Mouse (Mus musculus): ENCODE measurements around the gene Ehbp1l1. TPM values are rescaled to one million over a fixed set of nuclear protein-coding genes. Genes with fewer than 3 reads are reported as not detected.

Ehbp1l1 gene
- polyA plus RNA-seq, 1 experiment from 2014 or later, result 8.4 TPM

DNA sequence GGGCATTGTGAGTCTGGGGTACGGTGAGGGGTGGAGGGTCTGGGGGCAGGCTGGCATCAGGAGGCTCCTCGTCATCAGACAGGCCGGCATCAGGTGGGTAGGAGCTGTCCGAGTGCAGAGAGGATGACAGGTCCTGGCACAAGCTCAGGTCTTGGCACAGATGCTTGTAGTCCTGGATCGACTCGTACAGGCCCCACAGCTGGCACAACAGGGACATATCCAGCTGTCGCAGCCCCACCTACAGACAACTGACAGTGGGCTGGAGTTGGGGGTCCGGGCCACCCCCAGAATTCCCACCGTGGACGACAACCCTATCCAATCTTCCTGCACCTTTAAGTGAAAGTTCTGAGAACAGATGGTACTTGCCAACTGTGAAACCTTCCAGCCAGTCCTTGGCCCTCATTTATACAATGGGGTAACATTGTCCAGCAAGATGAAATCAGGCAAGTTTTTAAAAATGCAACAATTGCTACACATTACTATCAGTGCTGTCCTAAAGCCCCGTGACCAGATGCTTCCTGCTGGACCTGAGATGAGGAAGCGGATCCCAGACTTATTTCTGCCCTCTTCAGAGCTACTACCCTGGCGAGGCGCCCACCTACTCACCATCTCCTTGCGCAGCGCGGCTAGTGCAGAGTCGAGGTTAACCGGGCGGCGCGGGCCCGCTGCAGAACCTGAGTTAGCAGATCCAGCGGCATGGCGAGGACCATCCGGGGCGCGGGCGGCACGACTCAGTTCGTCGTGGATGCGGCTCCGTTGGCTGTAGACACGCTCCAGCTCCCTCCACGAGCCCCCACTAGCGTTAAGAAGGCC lies 2.7 kb upstream of the Ehbp1l1 start:
- Histone ChIP-seq H3K4me1 (peaks cover 77% of the 10 kb centered on the region), H3K36me3 (replicated peaks) (peaks cover 40% of the 10 kb centered on the region), H3K27ac (peak overlapping the region; percentile 98), H3K27me3 (ENCODE audit: poor library complexity, severe bottlenecking) (peaks cover 17% of the 10 kb centered on the region), H3K9me3 (no peaks in the 10 kb centered on the region), H3K4me3 (peak overlapping the region; percentile 88)
- WGBS, result 13% methylated on average over 37 of the region's 37 CpGs
- no peak for DNase-seq (ENCODE audit: extremely low spot score, low spot score)

DNA sequence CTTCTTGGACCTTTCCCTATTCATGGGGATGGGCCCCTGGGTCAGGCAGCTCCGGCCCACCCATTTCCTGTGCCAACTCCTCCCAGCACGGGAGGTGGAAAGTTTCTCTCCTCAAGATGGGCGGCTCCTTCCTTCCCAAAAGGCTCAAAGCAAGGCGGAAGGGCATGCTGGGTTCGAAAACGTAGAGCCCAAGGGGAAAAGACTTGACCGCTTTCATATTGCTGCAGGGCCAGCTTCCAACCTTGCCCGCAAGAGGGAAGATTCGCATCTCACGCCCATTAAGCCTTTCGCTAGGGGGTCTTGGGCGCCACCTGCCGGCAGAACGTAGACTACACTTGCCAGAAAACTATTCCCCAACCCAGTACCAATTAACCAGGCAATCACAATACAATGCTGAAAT lies 1.6 kb upstream of the Ehbp1l1 start:
- DNase-seq (ENCODE audit: extremely low spot score, low spot score), result peak; percentile 89
- peaks cover 17% of the 10 kb centered on the region for H3K27me3 ChIP-seq (ENCODE audit: poor library complexity, severe bottlenecking)
- H3K4me3 ChIP-seq, result peak overlapping the region; percentile 88
- H3K4me1 ChIP-seq, result peaks cover 77% of the 10 kb centered on the region
- H3K36me3 ChIP-seq (replicated peaks), result peaks cover 48% of the 10 kb centered on the region
- 5% methylated on average over 14 of the region's 14 CpGs for WGBS
- H3K27ac ChIP-seq, result peak overlapping the region; percentile 49
- no peaks in the 10 kb centered on the region for H3K9me3 ChIP-seq

DNA sequence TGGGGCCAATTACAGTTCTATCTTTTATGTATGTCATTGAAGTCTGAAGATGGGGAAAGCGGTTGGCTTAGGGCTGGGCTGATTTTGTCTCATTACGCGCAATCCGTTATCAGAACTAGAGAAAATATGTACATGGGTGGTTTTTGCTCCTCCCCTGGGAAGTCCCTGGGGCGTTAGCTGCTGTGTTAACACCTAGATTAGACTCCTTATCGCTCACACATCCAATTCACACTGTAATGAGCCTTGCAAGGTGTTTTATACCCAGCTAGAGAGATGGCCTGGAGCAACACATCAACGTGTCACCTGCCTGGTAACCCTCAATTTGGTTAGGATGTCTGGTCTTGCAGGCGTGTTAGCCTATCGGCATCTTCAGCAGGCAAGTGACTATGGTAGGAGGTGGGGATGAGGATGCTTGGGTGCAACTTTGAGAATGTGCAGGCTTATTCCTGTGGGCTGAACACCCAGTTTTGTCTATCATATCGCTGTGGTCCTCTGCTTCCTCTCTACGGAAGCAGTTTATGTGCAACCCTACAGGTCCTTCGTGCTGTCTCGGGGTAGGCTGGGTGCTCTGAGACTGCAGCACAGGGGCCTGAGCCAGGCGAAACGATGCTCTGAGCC lies 953 bp upstream of the Ehbp1l1 start:
- no peaks in the 10 kb centered on the region for H3K9me3 ChIP-seq
- WGBS, result 85% methylated on average over 15 of the region's 15 CpGs
- peaks cover 54% of the 10 kb centered on the region for H3K36me3 ChIP-seq (replicated peaks)
- H3K4me3 ChIP-seq, result peak overlapping the region; percentile 88
- peak overlapping the region; percentile 49 for H3K27ac ChIP-seq
- no peak for DNase-seq (ENCODE audit: extremely low spot score, low spot score)
- peaks cover 76% of the 10 kb centered on the region for H3K4me1 ChIP-seq
- peaks cover 17% of the 10 kb centered on the region for H3K27me3 ChIP-seq (ENCODE audit: poor library complexity, severe bottlenecking)

DNA sequence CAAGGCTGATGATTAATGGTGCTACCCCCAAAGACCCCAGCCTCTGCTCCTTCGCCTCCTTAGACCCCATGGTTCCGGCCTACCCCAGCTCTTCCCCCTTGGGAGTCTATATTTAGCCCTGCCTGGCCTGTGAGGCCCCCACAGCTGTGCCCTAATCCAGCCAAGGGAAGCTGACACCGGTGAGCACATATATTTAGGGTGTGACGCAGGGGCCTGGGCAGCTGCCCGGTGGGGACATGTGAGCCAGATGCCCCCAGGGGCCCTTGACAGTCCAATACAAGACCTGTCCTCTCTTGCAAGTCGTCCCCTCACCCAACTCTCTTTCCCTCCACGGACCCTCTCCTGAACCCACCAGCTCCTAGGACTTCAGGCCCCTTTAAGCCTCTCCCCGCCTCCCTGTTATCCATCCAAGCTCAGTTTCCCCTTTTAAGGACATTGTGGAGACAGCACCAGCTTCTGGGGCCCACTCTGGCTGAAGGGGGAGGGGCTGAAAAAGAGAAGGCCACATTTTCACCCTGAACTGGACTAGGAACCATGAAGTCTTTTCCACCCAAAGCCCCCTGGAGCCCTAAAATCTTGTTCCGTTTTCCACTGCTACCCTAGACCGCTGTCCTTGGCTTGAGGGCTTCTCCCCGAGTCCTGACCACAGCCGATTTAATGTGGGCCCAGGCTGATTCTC lies 949 bp downstream of the Ehbp1l1 start:
- Histone ChIP-seq H3K4me1 (peaks cover 57% of the 10 kb centered on the region), H3K36me3 (replicated peaks) (peaks cover 69% of the 10 kb centered on the region), H3K27ac (peak overlapping the region; percentile 76), H3K27me3 (ENCODE audit: poor library complexity, severe bottlenecking) (peaks cover 17% of the 10 kb centered on the region), H3K9me3 (no peaks in the 10 kb centered on the region), H3K4me3 (peak overlapping the region; percentile 88)
- DNase-seq (ENCODE audit: extremely low spot score, low spot score), result no peak
- WGBS, result 82% methylated on average over 12 of the region's 12 CpGs

DNA sequence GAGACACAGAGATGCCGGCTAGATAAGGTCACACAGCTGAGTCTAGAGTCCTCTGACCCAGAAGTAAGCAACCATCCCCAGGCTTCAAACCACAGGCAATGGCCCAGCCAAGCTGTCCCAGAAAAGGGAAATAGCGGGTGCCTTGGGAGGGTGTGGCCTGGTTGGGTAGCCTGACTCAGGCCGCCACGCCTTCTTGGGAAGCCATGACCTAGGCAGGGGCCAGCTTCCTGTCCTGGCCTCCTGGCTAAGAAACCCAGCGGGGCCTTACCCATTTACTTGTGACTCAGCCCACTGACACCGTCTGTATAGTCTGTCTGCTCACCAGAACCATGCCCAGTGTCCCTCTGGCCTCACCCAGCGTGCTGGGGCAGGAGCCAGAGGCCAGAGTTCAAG lies 1.6 kb downstream of the Ehbp1l1 start:
- H3K9me3 ChIP-seq, result no peaks in the 10 kb centered on the region
- H3K27ac ChIP-seq, result peak overlapping the region; percentile 76
- peaks cover 71% of the 10 kb centered on the region for H3K36me3 ChIP-seq (replicated peaks)
- 73% methylated on average over 7 of the region's 7 CpGs for WGBS
- peaks cover 51% of the 10 kb centered on the region for H3K4me1 ChIP-seq
- H3K27me3 ChIP-seq (ENCODE audit: poor library complexity, severe bottlenecking), result peaks cover 17% of the 10 kb centered on the region
- no peak for DNase-seq (ENCODE audit: extremely low spot score, low spot score)
- H3K4me3 ChIP-seq, result peak overlapping the region; percentile 88

DNA sequence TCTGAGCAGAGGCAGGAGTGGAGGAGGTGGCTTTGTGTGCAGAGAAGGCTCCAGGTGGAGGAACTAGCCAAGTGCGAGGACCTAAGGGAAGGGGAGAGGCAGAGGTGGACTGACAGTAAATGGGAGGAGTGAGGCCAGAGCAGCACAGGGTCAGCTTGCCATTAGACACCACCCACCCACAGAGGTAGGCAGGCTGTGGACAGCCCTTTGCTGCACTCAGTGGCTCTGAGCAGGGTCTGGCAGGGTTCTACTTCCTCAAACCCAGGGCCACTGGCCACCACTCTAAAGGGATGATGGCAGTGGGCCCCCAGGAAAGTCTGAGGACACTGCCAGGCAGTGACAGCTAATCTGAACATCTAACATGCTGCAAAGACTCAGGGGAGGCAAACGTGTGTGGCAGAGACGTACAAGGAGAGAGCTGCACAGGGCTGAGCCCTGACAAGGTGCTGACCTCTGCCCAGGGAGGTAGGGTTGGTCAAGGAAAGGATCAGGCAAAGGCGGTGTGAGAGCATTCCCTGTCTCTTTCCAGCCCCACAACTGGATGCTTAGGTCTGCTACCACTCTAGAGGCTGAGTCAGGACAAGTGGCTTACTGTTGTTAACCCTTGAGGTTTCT lies 2.1 kb downstream of the Ehbp1l1 start:
- H3K36me3 ChIP-seq (replicated peaks), result peaks cover 76% of the 10 kb centered on the region
- peaks cover 18% of the 10 kb centered on the region for H3K27me3 ChIP-seq (ENCODE audit: poor library complexity, severe bottlenecking)
- H3K4me1 ChIP-seq, result peaks cover 47% of the 10 kb centered on the region
- 75% methylated on average over 4 of the region's 4 CpGs for WGBS
- peak overlapping the region; percentile 88 for H3K4me3 ChIP-seq
- DNase-seq (ENCODE audit: extremely low spot score, low spot score), result no peak
- H3K27ac ChIP-seq, result 0 out of 2 replicates have a peak overlapping the region, but pooled peaks have one; percentile 76
- H3K9me3 ChIP-seq, result no peaks in the 10 kb centered on the region

DNA sequence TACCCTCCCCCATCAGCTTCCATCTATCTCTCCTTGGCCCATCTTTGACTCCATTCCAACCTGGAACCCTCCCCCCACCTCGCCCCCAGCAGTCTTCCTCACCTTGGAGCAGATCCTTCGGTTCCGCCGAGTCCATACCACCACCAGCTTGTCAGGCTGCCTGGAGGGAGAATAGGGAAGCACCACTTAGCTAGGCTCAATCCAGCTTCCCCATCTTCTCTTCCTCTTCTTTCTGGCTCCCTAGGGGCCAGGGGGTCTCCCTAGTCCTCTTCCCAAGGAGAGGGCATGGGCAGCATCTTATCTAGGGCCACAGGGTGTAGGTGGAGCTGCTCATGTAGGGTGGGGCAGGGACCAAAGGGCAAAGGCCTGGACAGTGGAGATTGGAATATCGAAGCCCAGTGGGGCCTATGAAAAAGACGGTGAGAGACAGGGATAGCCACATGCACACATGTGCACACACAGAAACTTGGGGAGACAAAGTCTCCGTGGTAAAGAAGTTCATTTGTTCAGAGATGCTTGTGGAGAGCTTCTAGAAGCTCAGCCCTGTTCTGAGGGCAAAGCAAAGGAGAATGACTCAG lies 3.2 kb downstream of the Ehbp1l1 start:
- Histone ChIP-seq H3K36me3 (replicated peaks) (peaks cover 85% of the 10 kb centered on the region), H3K9me3 (no peaks in the 10 kb centered on the region), H3K4me1 (peaks cover 36% of the 10 kb centered on the region), H3K4me3 (peak overlapping the region; percentile 18; the same call in 1 of the 2 replicates), H3K27me3 (ENCODE audit: poor library complexity, severe bottlenecking) (peaks cover 22% of the 10 kb centered on the region), H3K27ac (0 out of 2 replicates have a peak overlapping the region, but pooled peaks have one; percentile 26)
- DNase-seq (ENCODE audit: extremely low spot score, low spot score), result no peak
- WGBS, result 91% methylated on average over 7 of the region's 7 CpGs

DNA sequence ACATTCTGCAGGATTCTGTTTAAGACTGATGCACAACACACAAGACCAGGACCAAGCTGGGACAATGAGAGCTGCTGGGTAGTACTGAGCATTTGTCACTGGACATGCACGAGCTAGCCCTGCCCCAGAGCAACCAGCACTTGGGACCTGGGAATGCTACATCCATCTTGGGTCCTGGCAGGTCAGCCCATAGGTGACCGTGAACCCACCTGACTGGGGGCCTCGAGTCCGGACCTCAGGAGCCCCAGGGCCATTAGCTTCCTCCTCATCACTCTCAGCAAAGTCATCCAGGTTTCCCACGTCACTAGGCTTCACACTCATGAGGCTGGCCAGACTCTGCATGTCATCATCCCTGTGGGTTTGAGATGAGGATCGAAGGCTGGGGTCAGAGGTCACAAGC lies 4.9 kb downstream of the Ehbp1l1 start:
- peaks cover 21% of the 10 kb centered on the region for H3K27me3 ChIP-seq (ENCODE audit: poor library complexity, severe bottlenecking)
- no peak overlapping the region for H3K4me3 ChIP-seq
- H3K9me3 ChIP-seq, result no peaks in the 10 kb centered on the region
- 91% methylated on average over 6 of the region's 6 CpGs for WGBS
- no peak overlapping the region for H3K27ac ChIP-seq
- peaks cover 33% of the 10 kb centered on the region for H3K4me1 ChIP-seq
- peaks cover 86% of the 10 kb centered on the region for H3K36me3 ChIP-seq (replicated peaks)
- DNase-seq (ENCODE audit: extremely low spot score, low spot score), result no peak

DNA sequence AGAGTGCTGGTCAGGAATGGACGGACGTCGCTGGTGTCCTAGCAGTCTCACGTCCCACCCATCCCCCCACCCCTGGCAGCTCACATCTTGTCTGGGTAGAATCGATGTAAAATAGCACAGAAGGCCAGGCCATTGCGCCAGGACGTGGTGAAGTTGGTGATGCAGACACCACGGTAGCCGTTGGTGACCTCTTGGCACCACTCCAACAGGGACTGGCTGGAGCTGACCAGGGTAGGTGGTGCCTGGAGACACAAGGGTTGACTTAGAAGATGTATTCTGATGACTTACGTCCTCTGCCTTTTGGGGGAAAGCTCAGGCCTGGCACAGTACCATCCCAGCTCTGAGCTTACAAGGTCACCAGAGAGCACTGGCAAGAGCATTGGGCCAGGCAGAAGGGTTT lies 9.2 kb downstream of the Ehbp1l1 start:
- peaks cover 24% of the 10 kb centered on the region; the same call in 1 of the 2 replicates for H3K27me3 ChIP-seq (ENCODE audit: poor library complexity, severe bottlenecking)
- H3K4me1 ChIP-seq, result peaks cover 37% of the 10 kb centered on the region
- DNase-seq (ENCODE audit: extremely low spot score, low spot score), result no peak
- no peak overlapping the region for H3K27ac ChIP-seq
- H3K9me3 ChIP-seq, result no peaks in the 10 kb centered on the region
- H3K4me3 ChIP-seq, result no peak overlapping the region
- 65% methylated on average over 10 of the region's 10 CpGs for WGBS
- peaks cover 68% of the 10 kb centered on the region for H3K36me3 ChIP-seq (replicated peaks)

DNA sequence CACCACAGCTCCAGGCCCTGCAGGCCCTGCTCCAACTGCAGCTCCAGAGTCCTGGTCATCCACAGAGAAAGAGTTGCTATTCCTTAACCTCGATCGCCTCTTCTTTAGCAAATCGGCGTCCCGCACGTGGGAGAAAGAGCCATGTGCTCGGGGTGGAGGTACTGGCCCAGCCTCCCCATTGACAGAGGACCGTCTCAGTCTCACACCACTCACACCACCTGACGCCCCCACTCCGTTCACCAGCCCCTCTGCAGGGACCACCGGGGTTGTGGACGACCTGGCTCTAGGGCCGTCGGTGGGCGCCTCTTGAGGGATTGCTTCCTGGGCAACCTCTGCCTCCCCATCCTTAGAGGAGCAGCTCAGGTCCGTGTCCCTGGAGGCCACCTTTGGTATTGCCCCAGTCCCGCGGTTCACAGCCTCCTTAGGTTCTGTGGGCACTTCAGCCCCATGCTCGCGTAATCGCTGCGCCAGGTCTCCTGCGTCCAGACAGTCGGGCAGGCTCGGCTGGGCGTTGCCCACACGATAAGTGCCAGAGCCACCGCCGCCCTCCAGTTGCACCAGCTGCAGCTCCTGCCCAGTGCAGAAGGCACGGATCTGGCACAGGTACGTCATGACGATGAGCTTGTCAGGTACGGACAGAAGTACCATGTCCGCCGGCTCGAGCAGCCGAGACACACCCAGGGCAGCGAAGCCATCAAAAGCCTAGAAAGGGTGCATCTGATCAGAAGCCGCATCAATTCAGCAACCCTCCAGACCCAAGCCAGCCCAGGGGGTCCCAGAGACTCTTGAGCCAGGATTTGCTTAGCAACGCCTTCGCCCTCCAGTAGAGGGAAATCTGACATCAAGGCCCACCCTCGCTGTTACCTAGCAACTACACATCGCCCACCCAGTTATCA lies 10.1 kb downstream of the Ehbp1l1 start:
- no peaks in the 10 kb centered on the region for H3K9me3 ChIP-seq
- H3K4me1 ChIP-seq, result peaks cover 38% of the 10 kb centered on the region
- H3K27ac ChIP-seq, result peak overlapping the region; percentile 16; the same call in 1 of the 2 replicates
- 13% methylated on average over 43 of the region's 43 CpGs for WGBS
- H3K27me3 ChIP-seq (ENCODE audit: poor library complexity, severe bottlenecking), result peaks cover 24% of the 10 kb centered on the region; the same call in 1 of the 2 replicates
- peak overlapping the region; percentile 39 for H3K4me3 ChIP-seq
- peak; percentile 65 for DNase-seq (ENCODE audit: extremely low spot score, low spot score)
- peaks cover 65% of the 10 kb centered on the region for H3K36me3 ChIP-seq (replicated peaks)

DNA sequence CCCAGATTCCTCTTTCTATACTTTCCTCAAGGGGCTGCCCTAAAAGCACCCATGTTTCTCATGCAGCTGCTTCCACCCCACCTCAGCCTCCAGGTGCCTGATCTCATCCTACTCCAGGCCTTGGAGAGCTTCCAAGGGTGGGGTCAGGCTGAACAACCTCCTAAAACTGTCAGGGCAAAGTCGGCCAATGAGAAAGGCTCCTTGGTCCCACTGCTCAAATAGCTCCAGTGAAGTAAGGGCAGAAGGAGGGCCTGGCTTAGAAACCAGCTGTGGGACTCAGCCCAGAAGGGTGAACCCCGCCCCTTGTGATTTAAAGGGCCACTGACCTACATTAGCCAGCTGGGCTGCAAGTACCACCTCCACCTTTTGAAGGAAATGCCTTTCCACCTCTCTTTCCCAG lies 12.4 kb downstream of the Ehbp1l1 start:
- H3K4me3 ChIP-seq, result no peak overlapping the region
- H3K27me3 ChIP-seq (ENCODE audit: poor library complexity, severe bottlenecking), result peaks cover 20% of the 10 kb centered on the region; the same call in 1 of the 2 replicates
- H3K4me1 ChIP-seq, result peaks cover 42% of the 10 kb centered on the region
- no peak for DNase-seq (ENCODE audit: extremely low spot score, low spot score)
- no peaks in the 10 kb centered on the region for H3K9me3 ChIP-seq
- WGBS, result 15% methylated on average over 2 of the region's 2 CpGs
- H3K27ac ChIP-seq, result no peak overlapping the region
- H3K36me3 ChIP-seq (replicated peaks), result peaks cover 64% of the 10 kb centered on the region

All from forebrain, embryonic 10.5 days (tissue).